In genomic region chr2:144195851-144196250, GRCm38 (mm10) we compare ENCODE assay signal across 14 mouse cellular contexts.
DNase-seq lines count a peak whose midpoint lies in the region; ATAC-seq and TF ChIP-seq lines count a peak whose summit lies in the region.
"Had no signal": no experiment of that assay in that cellular context is flagged by ENCODE, and none has a peak within 500 bp of the region (broad histone marks: within the 10 kb centered on the region; RNA-seq: fewer than 3 reads in every experiment).

No protein-coding gene starts in this region.

- no peak for DNase-seq in forebrain, postnatal 0 days
- peak; percentile 58 for DNase-seq in 3134 (ENCODE audit: extremely low read depth, insufficient read length, low spot score)
- DNase-seq in T-cell, adult 2 months (ENCODE audit: low spot score) = no peak
- DNase-seq in lung, adult 2 months = no peak
- no peak for DNase-seq in lung, postnatal 4 days
- DNase-seq: B cell, adult 2 months; cerebellum, postnatal 14 days; layer of hippocampus, postnatal 36 days had no signal

- no peak for TF ChIP-seq CTCF in forebrain, postnatal 0 days (IDR thresholded peaks at IDR 0.05; ENCODE audit: low read depth)
- no peak for TF ChIP-seq CTCF in lung, adult 2 months (IDR thresholded peaks at IDR 0.05; ENCODE audit: insufficient read depth, low read length)

- no peak overlapping the region for H3K4me3 ChIP-seq in forebrain, embryonic 12.5 days (replicated peaks)
- H3K4me3 ChIP-seq in forebrain, postnatal 0 days (ENCODE audit: low read depth, low read length) = no peak overlapping the region
- H3K4me3 ChIP-seq in embryonic facial prominence, embryonic 15.5 days (replicated peaks) = no peak overlapping the region
- no peak overlapping the region for H3K4me3 ChIP-seq in kidney, embryonic 15.5 days (replicated peaks)
- no peak overlapping the region for H3K4me3 ChIP-seq in lung, adult 2 months (replicated peaks; ENCODE audit: extremely low read depth, low read depth, low read length)
- H3K4me3 ChIP-seq: myocyte had no signal

- no peak overlapping the region for H3K27ac ChIP-seq in forebrain, embryonic 12.5 days
- H3K27ac ChIP-seq in forebrain, postnatal 0 days (ENCODE audit: low read depth, low read length) = no peak overlapping the region
- H3K27ac ChIP-seq in embryonic facial prominence, embryonic 15.5 days (replicated peaks) = no peak overlapping the region
- no peak overlapping the region for H3K27ac ChIP-seq in kidney, embryonic 15.5 days

- ATAC-seq in forebrain, embryonic 12.5 days (ENCODE audit: low FRiP score) = no peak
- ATAC-seq in forebrain, postnatal 0 days = no peak
- peak; percentile 17; the same call in 1 of the 2 replicates for ATAC-seq in embryonic facial prominence, embryonic 15.5 days (ENCODE audit: insufficient number of reproducible peaks, low FRiP score, low TSS enrichment, low read depth)
- ATAC-seq in kidney, embryonic 15.5 days (replicated peaks; ENCODE audit: low FRiP score) = 0 out of 2 replicates have a peak, but pooled peaks have one; percentile 23
- ATAC-seq: intestine, postnatal 0 days; lung, postnatal 0 days had no signal

- H3K9me3 ChIP-seq in forebrain, embryonic 12.5 days = no peaks in the 10 kb centered on the region
- no peaks in the 10 kb centered on the region for H3K9me3 ChIP-seq in forebrain, postnatal 0 days (ENCODE audit: low read length)
- H3K9me3 ChIP-seq in embryonic facial prominence, embryonic 15.5 days (replicated peaks) = no peaks in the 10 kb centered on the region
- H3K9me3 ChIP-seq in kidney, embryonic 15.5 days (replicated peaks) = no peaks in the 10 kb centered on the region

- TF ChIP-seq POLR2A in lung, adult 2 months (IDR thresholded peaks at IDR 0.05; ENCODE audit: borderline replicate concordance, extremely low read depth, low read depth, low read length) = no peak

- H3K4me1 ChIP-seq in forebrain, embryonic 12.5 days = no peaks in the 10 kb centered on the region
- H3K4me1 ChIP-seq in forebrain, postnatal 0 days (ENCODE audit: insufficient read depth) = no peaks in the 10 kb centered on the region
- H3K4me1 ChIP-seq in embryonic facial prominence, embryonic 15.5 days = peaks cover 12% of the 10 kb centered on the region
- H3K4me1 ChIP-seq in kidney, embryonic 15.5 days = peaks cover 23% of the 10 kb centered on the region
- no peaks in the 10 kb centered on the region for H3K4me1 ChIP-seq in lung, adult 2 months (ENCODE audit: control insufficient read depth, insufficient read depth, low read length)

- H3K9ac ChIP-seq in forebrain, embryonic 12.5 days = 0 out of 2 replicates have a peak overlapping the region, but pooled peaks have one; percentile 7
- no peak overlapping the region for H3K9ac ChIP-seq in forebrain, postnatal 0 days
- H3K9ac ChIP-seq in embryonic facial prominence, embryonic 15.5 days = no peak overlapping the region
- no peak overlapping the region for H3K9ac ChIP-seq in kidney, embryonic 15.5 days

- 63% methylated on average over 14 of the region's 14 CpGs for WGBS in forebrain, embryonic 12.5 days
- WGBS in forebrain, postnatal 0 days = 52% methylated on average over 14 of the region's 14 CpGs
- 46% methylated on average over 14 of the region's 14 CpGs for WGBS in embryonic facial prominence, embryonic 15.5 days
- 48% methylated on average over 14 of the region's 14 CpGs for WGBS in kidney, embryonic 15.5 days
- WGBS in lung, adult 2 months = 65% methylated on average over 14 of the region's 14 CpGs

- no peaks in the 10 kb centered on the region for H3K36me3 ChIP-seq in forebrain, embryonic 12.5 days (replicated peaks)
- no peaks in the 10 kb centered on the region for H3K36me3 ChIP-seq in forebrain, postnatal 0 days (ENCODE audit: insufficient read depth)
- no peaks in the 10 kb centered on the region for H3K36me3 ChIP-seq in embryonic facial prominence, embryonic 15.5 days
- H3K36me3 ChIP-seq in kidney, embryonic 15.5 days = no peaks in the 10 kb centered on the region

- H3K4me2 ChIP-seq in forebrain, embryonic 12.5 days = no peak overlapping the region
- no peak overlapping the region for H3K4me2 ChIP-seq in forebrain, postnatal 0 days (ENCODE audit: low read depth)
- H3K4me2 ChIP-seq in embryonic facial prominence, embryonic 15.5 days (replicated peaks) = no peak overlapping the region
- H3K4me2 ChIP-seq in kidney, embryonic 15.5 days = no peak overlapping the region

- no peaks in the 10 kb centered on the region for H3K27me3 ChIP-seq in forebrain, embryonic 12.5 days
- H3K27me3 ChIP-seq in forebrain, postnatal 0 days (ENCODE audit: insufficient read depth, low read length) = no peaks in the 10 kb centered on the region
- no peaks in the 10 kb centered on the region for H3K27me3 ChIP-seq in embryonic facial prominence, embryonic 15.5 days
- H3K27me3 ChIP-seq in kidney, embryonic 15.5 days = no peaks in the 10 kb centered on the region

Comparison
In these comparisons a context has a peak if more than half of its experiments do, and no peak if none do; other contexts are left out.
1. ATAC-seq: peak in embryonic facial prominence, embryonic 15.5 days (single experiment) and kidney, embryonic 15.5 days (single experiment); none in forebrain, embryonic 12.5 days (single experiment) and forebrain, postnatal 0 days (single experiment).